Mouse (Mus musculus): Measurements from ENCODE around the gene Arhgap30.

Arhgap30 gene

GRCm38 (mm10) chr1:171432158-171432557 lies 43.4 kb downstream of the Arhgap30 start:
- DNase-seq (ENCODE audit: low spot score): peak; percentile 50

GRCm38 (mm10) chr1:171435288-171435814 lies 46.6 kb downstream of the Arhgap30 start:
- DNase-seq (ENCODE audit: low spot score): no peak

DNA sequence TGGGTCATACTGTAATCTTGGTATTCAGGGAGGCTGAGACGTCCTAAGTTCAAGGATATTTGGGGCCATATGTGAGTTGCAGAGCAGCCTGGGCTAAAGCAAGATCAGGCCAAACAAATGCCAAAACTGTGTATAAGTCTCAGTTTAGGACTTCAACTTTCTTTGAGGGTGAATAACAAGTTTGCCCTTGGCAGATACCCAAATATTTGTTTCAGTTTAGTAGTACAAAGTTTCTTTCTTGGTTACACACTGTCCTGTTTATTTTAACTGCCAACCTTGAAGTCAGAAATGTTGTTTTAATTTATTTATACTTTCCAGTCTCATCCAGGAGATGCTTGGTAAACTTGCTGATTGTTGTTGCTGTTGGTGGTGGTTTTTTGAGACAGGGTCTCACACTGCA lies 47.2 kb downstream of the Arhgap30 start:
- peak; percentile 57 for DNase-seq (ENCODE audit: low spot score)

GRCm38 (mm10) chr1:171437264-171438013 lies 48.7 kb downstream of the Arhgap30 start, which contains the start of gene F11r:
F11r (plus strand) TSS chr1:171437535.
- DNase-seq (ENCODE audit: low spot score): no peak

GRCm38 (mm10) chr1:171438014-171438670 lies 49.4 kb downstream of the Arhgap30 start:
- DNase-seq (ENCODE audit: low spot score): no peak

DNA sequence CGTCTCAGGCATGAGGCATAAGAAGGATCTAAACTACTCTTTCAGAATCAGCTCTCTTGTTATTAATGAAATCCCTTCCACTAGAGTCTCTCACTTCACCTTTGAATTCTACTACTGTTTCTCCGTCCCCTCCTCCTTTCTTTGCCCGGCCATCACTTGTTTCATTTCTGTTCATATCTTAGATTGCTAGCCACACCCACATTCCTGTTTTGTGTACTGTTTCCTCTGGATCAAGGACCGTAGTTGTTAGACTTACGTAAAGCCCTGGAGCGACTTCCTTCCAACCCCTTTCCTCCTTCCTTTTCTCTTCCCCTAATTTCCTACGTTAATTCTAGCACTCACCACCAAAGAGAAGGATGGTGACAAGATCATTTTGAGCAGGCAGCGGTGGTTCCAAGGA lies 50.3 kb downstream of the Arhgap30 start:
- DNase-seq (ENCODE audit: low spot score): no peak

DNA sequence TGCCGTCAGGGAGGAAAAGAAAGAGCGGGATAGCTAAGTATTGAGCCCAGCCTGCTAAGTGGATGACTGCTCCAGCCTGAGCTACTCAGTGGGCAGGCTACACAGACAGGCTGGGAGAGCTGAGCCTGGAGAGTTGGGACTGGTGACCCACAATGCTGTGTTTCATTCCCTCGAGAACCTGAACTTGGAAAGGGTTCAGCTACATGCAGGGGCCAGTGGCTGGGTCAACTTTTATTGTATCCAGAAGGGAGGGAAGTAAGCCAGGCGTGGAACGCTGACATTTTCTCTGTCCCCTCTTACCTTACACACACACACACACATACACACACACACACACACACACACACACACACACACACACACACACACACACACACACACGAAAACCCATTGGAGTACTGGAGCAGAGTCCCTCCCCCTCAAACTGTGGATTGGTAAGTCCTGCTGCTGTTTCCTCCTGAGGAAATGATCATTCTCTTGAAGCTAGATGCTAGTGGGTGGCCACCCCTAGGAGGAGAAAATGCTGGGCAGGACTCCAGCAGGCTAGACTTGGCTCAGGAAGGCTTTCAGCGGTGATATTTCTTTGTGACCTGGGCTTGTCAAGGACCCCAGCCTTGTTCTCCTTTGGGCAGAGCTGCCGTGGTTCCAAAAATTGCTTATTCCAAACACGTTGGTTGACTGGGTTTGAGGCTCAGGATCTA lies 51.4 kb downstream of the Arhgap30 start:
- DNase-seq (ENCODE audit: low spot score): peak; percentile 81

- DNase-seq (ENCODE audit: low spot score): no peak
These were observed 53.0 kb downstream of the Arhgap30 start for GRCm38 (mm10) chr1:171441466-171442412.

DNA sequence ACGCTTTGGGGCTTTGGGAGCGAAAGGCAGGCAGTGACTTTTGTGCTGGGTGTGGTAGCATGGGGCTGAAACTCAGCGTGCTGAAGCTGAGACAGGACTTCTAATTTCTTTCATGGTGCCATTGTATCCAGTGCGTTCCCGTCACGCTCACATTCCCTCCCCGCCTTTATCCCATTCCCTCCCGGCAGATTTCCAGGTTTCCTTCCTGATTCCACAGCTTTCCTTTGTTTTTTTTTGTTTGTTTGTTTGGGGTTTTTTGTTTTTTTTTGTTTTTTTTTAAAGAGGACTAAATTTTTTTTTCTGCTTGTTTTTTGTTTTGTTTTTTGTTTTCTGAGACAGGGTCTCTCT lies 53.6 kb downstream of the Arhgap30 start:
- no peak for DNase-seq (ENCODE audit: low spot score)

- no peak for DNase-seq (ENCODE audit: low spot score)
These were observed 56.3 kb downstream of the Arhgap30 start for GRCm38 (mm10) chr1:171445050-171445449.

DNA sequence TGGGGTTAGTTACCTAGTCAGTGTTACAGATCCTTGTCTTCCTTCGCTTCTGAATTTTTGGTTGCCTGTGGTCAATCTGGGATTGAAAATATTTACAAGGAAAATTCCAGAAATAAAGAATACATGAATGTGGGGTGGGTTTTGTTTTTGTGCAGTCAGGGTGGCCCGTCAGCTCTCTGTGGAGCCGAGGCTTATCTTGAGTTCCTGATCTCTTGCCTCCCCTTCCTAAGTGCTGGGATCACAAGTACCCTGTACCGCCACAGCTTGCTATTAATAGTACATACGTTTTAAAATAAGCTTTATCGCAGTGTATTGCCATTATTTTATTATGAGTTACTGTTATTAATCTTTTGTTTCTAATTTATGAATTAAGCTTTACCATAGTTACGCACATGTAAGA lies 58.1 kb downstream of the Arhgap30 start:
- no peak for DNase-seq (ENCODE audit: low spot score)

DNA sequence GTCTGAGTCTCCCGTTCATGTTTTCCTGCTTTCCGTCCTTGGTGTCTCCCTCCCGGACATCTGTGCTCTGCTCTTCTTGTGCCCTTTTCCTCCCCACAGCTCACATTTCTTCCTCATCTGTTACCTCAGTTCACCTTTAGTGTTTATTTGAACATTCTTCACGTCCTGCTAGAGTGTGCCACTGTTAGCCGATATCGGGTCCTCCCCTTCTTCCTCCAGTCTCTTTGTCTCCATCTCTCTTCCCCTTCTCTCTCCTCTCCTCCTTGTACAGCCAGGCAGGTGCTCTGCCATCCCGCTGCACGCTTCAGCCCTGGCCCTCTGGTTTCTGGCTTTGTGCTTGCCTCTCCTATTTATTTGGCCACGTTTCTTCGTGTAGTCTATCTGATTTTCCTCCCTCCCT lies 58.9 kb downstream of the Arhgap30 start:
- DNase-seq (ENCODE audit: low spot score): no peak

- no peak for DNase-seq (ENCODE audit: low spot score)
These were observed 61.3 kb downstream of the Arhgap30 start for GRCm38 (mm10) chr1:171450062-171450461.

DNA sequence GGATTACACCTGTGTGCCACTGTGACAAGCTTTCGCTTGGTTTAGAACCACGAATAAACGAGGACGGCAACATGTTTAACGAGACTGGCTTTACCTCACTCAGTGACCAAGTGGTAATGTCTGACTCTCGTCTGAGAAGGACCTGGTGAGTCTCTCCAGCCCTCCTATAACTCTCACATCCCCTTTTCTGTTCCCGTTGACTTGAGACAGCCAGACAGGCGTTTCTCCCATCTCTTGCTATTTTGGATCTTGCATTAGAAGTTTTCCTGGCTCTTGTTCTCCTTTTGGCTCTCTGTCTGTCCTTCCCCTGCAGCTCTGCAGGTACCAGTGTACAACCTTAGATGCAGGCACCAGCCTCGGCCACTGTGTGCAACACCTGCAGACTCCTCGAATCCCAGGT lies 62.2 kb downstream of the Arhgap30 start:
- no peak for DNase-seq (ENCODE audit: low spot score)

GRCm38 (mm10) chr1:171452522-171452921 lies 63.8 kb downstream of the Arhgap30 start:
- no peak for DNase-seq (ENCODE audit: low spot score)

- peak; percentile 75 for DNase-seq (ENCODE audit: low spot score)
These were observed 64.2 kb downstream of the Arhgap30 start for GRCm38 (mm10) chr1:171452923-171453322.

- no peak for DNase-seq (ENCODE audit: low spot score)
These were observed 66.2 kb downstream of the Arhgap30 start for GRCm38 (mm10) chr1:171454926-171455325.

DNA sequence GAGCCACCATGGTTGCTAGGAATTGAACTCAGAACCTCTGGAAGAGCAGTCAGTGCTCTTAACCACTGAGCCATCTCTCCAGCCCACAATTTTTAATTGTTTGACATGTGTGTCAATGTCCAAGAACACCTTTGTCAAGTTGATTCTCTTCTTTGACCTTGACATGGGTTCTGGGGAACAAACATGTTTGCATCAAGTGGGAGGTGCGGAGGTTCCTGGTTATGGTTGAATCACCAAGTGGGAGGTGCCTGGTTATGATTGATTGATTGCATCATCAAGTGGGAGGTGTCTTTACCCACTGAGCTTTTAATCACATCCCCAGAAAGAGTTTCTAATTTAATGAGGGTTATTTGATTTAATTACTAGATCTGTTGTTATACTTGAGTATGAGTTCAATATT lies 68.8 kb downstream of the Arhgap30 start:
- DNase-seq (ENCODE audit: low spot score): no peak

DNA sequence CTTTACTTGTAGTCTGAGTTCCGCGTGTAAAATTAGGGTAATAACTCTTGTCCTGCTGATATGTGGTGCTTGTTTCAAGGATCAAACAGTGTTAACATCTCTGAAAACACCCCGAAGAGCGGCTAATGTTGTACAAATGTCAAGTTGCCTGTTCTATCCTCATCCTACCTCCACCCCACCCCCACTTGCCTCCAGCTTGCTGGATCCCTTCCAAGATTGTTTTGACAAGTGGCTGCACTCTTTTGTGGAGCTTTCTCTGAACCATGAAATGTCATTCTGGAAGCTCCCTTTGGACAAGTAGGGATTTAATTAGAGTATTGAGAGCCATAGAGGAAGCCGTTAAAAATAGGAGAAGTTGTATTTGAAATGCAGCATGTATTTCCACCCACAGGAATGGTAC lies 71.0 kb downstream of the Arhgap30 start:
- DNase-seq (ENCODE audit: low spot score): peak; percentile 52

All from adipocyte (in vitro differentiated cells).